Mouse (Mus musculus): ENCODE data around the gene Rbm3.

GRCm38 (mm10) chrX:8140446-8140845, 5.2 kb downstream of the Rbm3 start:
- TF ChIP-seq CTCF (IDR thresholded peaks at IDR 0.05) (no peak), EP300 (IDR thresholded peaks at IDR 0.05) (no peak)

All from lung, postnatal 0 days (tissue).